Mouse (Mus musculus) G1E (cell line): ENCODE results near the gene Cers2.

ENCODE experiments used
- CTCF ChIP-seq: IDR thresholded peaks from 2 replicates; pipeline ENCODE4 v1.5.1; 2012; ENCODE audit warnings: low read depth, low read length, inconsistent platforms, mixed read lengths
- GATA1 ChIP-seq: IDR thresholded peaks from 2 replicates; pipeline ENCODE4 v1.6.1; 2012; ENCODE audit warnings: borderline replicate concordance, low read length, inconsistent platforms, mixed read lengths
- TAL1 ChIP-seq: conservative IDR thresholded peaks from 2 replicates; pipeline ENCODE4 v1.6.1; 2012; ENCODE audit warnings: low read depth, low read length, inconsistent platforms, mixed read lengths

- TF ChIP-seq CTCF: no peak
- no peak for TF ChIP-seq GATA1
- TF ChIP-seq TAL1: no peak
These were observed 31.0 kb upstream of the Cers2 start for GRCm38 (mm10) chr3:95283589-95283941.
